Mouse (Mus musculus): ENCODE measurements at regions not wholly inside any gene's neighbourhood (a gene's known extent, or its start where the extent isn't known, plus 50 kb on each side); places are given as distances from the start of the nearest gene placed in this dataset.

DNA sequence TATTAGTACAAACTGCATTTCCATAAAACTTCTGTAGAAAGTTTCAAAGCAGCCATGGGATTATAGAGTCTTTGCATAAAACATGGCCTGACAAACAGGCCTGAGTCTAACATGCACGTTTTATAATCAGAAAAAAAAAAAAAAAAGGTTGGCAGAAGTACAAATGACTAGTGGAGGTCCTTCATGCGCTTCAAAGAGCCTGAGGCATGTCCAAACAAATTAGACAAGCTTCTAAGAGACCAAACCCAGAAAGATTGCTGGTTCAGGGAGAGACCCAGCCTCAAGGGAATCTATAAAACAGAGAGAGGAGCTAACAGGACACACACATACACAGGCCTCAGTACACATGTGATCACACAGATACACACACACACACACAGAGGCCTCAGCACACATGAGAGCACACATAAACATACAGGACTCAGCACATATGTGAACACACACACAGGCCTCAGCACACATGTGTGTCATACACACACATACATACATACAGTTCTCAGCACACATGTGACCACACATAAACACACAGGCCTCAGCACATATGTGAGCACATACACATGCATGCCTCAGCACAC, 57.0 kb upstream of the Gnaq start:
- in situ Hi-C loops (cut with MboI; ENCODE audit: low pct_unique_long_range_greater_than_20kb in 1 of 2, low sequenced_read_pairs in 2 of 2, unreplicated experiment in 1 of 2) = no loop called here

DNA sequence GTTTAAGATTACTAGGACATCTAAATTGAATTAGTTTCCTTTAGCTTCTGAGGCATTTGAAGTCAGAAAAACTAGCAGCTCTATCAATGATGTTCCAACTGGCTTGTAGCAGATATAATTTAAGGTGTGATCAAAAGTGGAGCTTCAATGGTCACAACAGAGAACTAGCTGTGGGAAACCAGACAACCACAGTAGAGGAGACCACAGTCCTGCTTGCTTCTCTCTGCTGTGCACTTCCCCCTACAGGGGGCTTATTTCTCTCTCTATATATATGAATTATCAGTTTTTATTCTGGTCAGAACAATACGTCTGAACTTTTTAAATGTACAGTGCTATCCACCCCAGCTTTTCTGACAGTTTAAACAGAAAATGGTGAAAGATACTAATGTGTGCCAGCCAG, 57.6 kb upstream of the Gnaq start:
- in situ Hi-C loops (cut with MboI; ENCODE audit: low pct_unique_long_range_greater_than_20kb in 1 of 2, low sequenced_read_pairs in 2 of 2, unreplicated experiment in 1 of 2) = no loop called here

DNA sequence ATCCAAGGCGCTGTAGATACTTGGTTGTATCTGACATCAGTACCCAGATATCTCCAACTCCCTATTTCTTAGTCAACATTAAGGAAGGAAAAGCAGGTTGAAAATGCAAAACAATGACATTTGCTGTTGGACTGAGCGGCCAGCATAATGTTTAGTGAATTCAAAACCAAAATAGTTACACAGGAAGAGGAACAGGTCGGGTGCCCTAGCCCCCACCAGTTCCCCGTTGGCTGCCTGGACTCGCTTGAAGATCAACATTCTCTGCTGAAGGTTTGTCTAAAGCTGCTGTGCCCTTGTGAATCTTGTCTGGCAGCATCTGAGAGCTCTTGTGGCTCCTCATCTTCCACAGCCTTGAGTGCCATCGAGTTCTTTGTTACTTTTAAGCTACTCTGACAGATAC, 65.3 kb upstream of the Gnaq start:
- in situ Hi-C loops (cut with MboI; ENCODE audit: low pct_unique_long_range_greater_than_20kb in 1 of 2, low sequenced_read_pairs in 2 of 2, unreplicated experiment in 1 of 2) = loop anchor here in 1 of 2 experiments (10.0 kb wide), 1 partner anchor 487 kb away; no protein-coding TSS in a partner anchor

DNA sequence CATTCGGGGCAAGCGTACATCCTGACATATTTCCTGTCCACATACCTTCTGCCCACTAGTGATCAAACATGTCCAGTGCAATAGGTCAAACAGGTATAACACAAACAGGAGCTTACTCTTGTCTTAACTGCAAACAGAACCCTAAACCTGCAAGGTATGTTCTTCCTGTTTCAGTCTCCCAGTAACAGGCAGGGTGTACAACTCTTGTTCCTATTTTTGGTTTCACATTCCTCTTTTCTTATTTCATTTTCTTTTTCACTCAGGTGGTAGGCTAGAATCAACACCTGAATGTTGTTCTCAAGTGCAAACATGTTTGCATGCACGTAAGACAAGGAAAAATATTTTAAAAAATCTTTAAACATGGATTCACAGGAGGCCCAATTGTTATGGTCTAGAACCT, 67.7 kb upstream of the Gnaq start:
- in situ Hi-C loops (cut with MboI; ENCODE audit: low pct_unique_long_range_greater_than_20kb in 1 of 2, low sequenced_read_pairs in 2 of 2, unreplicated experiment in 1 of 2) = loop anchor here in 1 of 2 experiments (10.0 kb wide), 1 partner anchor 490 kb away; no protein-coding TSS in a partner anchor

DNA sequence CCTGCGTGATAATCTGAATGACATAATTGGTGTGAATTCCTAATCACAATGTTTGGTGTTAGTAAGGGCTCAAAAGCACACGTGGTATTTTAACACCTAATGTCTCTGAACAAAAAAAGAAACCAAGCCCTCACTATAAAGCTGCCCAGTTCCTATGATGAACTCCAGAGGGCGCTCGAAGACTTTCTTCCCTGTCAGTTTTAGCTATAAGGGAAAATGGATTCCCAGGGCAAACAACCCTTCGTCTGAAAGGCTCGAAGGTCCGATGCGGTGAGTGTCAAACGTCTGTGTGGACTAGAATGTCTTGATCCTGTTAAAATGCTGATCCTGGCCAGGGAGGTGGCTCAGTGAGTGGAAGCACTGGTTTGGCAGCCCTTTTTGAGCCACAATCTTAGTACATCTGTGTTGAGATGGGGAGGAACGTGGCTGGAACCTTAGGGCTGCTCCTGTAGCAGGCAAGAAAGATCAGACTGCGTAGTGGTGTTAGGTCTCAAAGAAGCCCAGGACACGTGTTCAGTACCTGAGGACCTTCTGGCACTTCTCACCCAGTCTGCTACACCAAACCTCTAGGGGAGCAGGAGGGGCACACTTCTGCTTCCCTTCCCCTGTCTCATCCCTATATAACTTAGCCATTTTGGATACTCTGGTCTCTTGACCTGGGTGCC, 68.6 kb upstream of the Gnaq start:
- in situ Hi-C loops (cut with MboI; ENCODE audit: low pct_unique_long_range_greater_than_20kb in 1 of 2, low sequenced_read_pairs in 2 of 2, unreplicated experiment in 1 of 2) = loop anchor here in 1 of 2 experiments (10.0 kb wide), 1 partner anchor 491 kb away; no protein-coding TSS in a partner anchor

DNA sequence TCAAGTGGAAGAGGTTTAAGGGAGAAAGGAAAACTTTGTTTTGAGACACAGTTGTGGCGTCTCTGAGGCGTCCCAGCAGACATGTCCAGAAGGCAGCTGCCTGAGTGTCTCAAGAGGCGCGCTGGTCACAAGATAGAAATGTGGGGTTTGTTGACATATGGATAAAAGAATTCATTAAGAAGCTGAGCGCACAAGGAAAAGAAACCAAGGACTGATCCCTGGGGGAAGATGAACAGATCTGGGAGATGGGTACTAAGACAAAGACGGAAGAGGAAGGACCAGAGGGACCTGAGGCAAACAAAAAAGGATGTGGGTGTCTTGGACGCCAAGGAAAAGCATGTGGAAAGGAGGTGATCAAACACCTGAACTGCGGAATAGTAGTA, 69.1 kb upstream of the Gnaq start:
- in situ Hi-C loops (cut with MboI; ENCODE audit: low pct_unique_long_range_greater_than_20kb in 1 of 2, low sequenced_read_pairs in 2 of 2, unreplicated experiment in 1 of 2) = loop anchor here in 1 of 2 experiments (10.0 kb wide), 1 partner anchor 491 kb away; no protein-coding TSS in a partner anchor

DNA sequence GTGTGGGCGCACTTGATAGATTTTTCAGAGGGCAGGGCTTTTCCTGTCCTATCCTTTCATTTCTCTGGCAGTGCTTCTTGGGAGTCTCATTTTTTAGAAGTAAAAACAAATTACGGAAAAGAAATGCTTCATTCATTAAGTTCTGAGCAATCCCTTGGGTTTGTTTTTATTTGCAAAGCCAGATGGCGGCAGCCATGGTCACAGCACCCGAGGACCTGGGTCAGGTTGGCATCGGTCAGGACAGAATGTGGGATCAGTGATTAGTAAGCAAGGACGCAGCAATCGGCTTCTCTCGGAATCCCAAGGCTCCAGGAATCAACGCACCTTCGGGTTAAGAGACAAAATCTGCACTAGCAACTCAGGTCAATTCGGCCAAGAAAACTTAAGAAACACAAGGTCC, 70.8 kb upstream of the Gnaq start:
- in situ Hi-C loops (cut with MboI; ENCODE audit: low pct_unique_long_range_greater_than_20kb in 1 of 2, low sequenced_read_pairs in 2 of 2, unreplicated experiment in 1 of 2) = loop anchor here in 1 of 2 experiments (10.0 kb wide), 1 partner anchor 493 kb away; no protein-coding TSS in a partner anchor

GRCm38 (mm10) chr19:16059026-16059425, 73.6 kb upstream of the Gnaq start:
- in situ Hi-C loops (cut with MboI; ENCODE audit: low pct_unique_long_range_greater_than_20kb in 1 of 2, low sequenced_read_pairs in 2 of 2, unreplicated experiment in 1 of 2) = no loop called here

GRCm38 (mm10) chr19:16050220-16051055, 65.6 kb upstream of the Cep78 start:
- in situ Hi-C loops (cut with MboI; ENCODE audit: low pct_unique_long_range_greater_than_20kb in 1 of 2, low sequenced_read_pairs in 2 of 2, unreplicated experiment in 1 of 2) = no loop called here

DNA sequence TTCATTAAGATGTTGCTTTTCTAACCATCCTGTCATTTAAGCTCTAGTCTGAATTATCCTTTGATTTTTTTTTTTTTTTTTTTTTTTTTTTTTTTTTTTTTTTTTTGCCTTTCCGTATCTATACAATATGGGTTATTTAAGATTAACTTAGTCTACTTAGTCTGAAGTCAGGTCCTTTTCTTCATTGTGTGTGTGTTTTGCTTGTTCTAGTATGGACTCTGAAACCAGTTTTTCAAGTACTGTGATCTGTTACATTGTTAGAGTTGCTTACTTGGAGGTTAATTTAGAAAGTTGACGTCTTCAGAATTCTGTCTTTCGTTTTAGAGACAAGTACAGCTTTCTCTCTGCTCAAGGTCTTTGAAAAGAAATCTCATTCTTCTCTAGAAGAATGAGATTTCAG, 64.9 kb upstream of the Cep78 start:
- in situ Hi-C loops (cut with MboI; ENCODE audit: low pct_unique_long_range_greater_than_20kb in 1 of 2, low sequenced_read_pairs in 2 of 2, unreplicated experiment in 1 of 2) = no loop called here

- in situ Hi-C loops (cut with MboI; ENCODE audit: low pct_unique_long_range_greater_than_20kb in 1 of 2, low sequenced_read_pairs in 2 of 2, unreplicated experiment in 1 of 2) = no loop called here
Observed at GRCm38 (mm10) chr19:16046977-16047376, 62.2 kb upstream of the Cep78 start.

DNA sequence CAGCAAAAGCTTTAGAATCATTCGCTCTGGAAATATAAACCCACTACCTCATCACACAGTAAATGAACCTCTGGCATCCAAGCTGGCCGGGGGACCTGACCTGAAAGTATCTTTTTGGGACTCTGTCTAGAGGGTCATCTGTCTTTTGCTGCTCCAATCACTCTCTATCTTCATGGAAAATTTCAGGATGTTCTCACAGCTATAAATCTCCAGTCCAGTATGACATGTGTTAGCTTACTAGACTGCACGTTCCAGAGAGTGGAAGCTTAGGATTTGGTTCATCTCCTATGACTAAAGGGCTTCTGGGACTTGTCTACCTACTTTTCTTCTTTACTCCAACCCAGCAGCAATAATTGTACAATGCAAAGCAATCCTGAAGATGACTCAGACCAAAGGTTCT, 60.5 kb upstream of the Cep78 start:
- in situ Hi-C loops (cut with MboI; ENCODE audit: low pct_unique_long_range_greater_than_20kb in 1 of 2, low sequenced_read_pairs in 2 of 2, unreplicated experiment in 1 of 2) = no loop called here

DNA sequence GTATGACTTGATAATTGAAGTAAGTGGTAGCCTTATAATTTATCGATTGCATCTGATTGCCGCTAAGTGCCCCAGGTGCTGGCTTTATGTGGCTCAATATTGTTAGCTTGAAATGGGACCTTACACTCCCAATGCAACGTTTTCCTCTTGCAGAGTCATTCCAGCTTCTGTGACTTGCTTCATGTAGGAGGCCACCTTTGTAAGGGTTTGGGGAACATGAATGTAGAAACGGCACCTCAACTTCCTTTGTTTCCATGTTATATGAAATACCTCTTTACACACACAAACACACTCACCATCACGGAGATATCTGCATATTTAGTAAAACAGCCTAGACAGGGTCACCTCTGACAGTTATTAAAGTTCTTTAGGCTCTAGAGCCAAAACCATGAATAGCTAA, 59.4 kb upstream of the Cep78 start:
- in situ Hi-C loops (cut with MboI; ENCODE audit: low pct_unique_long_range_greater_than_20kb in 1 of 2, low sequenced_read_pairs in 2 of 2, unreplicated experiment in 1 of 2) = no loop called here

DNA sequence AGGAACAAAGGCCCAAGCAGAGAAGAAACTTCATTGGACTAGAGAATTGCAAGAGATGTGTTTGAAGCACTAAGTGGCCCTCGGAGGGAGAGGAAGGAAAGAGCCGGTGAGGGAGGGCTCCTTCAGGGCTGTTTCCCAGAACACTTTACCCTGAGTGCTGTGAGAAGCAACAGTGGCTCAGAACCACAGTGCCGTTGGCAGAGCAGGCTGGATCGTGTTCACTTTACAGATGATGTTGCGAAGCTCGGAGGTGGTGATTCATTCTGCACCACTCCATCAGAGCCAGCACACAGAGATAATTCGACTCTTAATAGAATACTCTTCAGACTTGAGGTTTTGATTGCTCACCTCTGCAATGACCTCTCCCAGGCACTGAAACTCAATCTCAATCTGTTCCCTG, 58.2 kb upstream of the Cep78 start:
- in situ Hi-C loops (cut with MboI; ENCODE audit: low pct_unique_long_range_greater_than_20kb in 1 of 2, low sequenced_read_pairs in 2 of 2, unreplicated experiment in 1 of 2) = no loop called here

- in situ Hi-C loops (cut with MboI; ENCODE audit: low pct_unique_long_range_greater_than_20kb in 1 of 2, low sequenced_read_pairs in 2 of 2, unreplicated experiment in 1 of 2) = no loop called here
Observed at GRCm38 (mm10) chr19:16041891-16042290, 57.1 kb upstream of the Cep78 start.

DNA sequence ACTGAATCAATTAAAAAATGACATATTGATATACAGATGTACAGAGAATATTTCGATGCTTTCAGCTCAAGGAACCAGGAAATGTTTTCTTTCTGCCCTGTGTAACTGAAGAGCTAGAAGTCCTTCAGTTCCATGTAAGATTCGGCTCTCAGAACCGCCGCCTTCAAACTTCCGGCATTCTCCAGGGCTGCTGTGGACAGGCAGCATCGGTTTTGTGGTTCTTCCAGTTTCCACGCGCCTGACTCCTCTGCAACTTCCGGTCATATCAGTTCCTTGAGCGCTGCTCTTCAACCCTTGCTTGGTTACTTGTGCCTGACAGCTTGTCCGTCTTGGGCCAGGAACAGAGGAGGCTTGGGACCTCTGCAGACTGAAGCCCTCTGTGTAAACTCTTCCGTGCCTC, 53.0 kb upstream of the Cep78 start:
- in situ Hi-C loops (cut with MboI; ENCODE audit: low pct_unique_long_range_greater_than_20kb in 1 of 2, low sequenced_read_pairs in 2 of 2, unreplicated experiment in 1 of 2) = no loop called here

Data from mouse embryonic stem cell (cell line).